Mouse (Mus musculus) hematopoietic stem cell, adult 5-6 weeks (primary cell): ENCODE data around the gene Tnfsf12. TPM values are rescaled to one million over a fixed set of nuclear protein-coding genes. Genes with fewer than 3 reads are reported as not detected.

Source experiments
- ATAC-seq, 2 experiments: fragments of 125-278 bp in 1 of 2; replicated peaks in 1 of 2; 2 replicates each; pipeline ENCODE4 v1.8.0; 2016 to 2017; ENCODE audit warnings: inconsistent platforms in 2 of 2, mild to moderate bottlenecking in 2 of 2, moderate number of reproducible peaks in 2 of 2, low read depth in 1 of 2, moderate TSS enrichment in 1 of 2; ENCODE audit not compliant: low FRiP score in 2 of 2, poor library complexity in 2 of 2, severe bottlenecking in 2 of 2, insufficient read depth in 1 of 2, low TSS enrichment in 1 of 2
- total RNA-seq: library from RNA; stranded (forward); fragments of 172-1452, 232-1000 nt; gene quantifications from 2 replicates; pipeline ENCODE4 v1.2.3, GENCODE M21; 2017

Tnfsf12 gene
- total RNA-seq, 1 experiment from 2014 or later = 3.3 TPM

DNA sequence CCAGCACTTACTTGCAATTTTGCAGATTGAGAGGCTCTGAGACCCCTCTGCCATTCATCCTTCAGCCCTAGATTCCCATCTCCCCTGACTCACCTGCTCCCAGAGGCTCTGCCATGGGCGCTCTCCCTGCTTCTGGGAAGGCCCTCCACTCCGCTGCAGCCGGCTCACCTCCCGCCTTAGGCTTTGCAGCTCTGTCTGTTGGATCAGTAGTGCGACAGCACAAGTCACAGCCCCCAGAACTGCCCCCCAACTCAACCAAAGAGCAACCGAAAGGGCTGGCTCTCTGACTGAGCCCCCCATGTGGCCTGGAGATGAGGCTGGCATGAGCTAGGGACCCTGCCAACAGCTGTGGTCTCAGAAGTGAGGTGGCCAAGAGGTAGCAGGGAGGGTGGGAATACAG, 10.7 kb downstream of the Tnfsf12 start:
- no peak for ATAC-seq

- no peak for ATAC-seq
These were observed 11.4 kb downstream of the Tnfsf12 start for GRCm38 (mm10) chr11:69684128-69684745.

GRCm38 (mm10) chr11:69683576-69683975, 12.1 kb downstream of the Tnfsf12 start:
- no peak for ATAC-seq

GRCm38 (mm10) chr11:69682840-69683533, 12.7 kb downstream of the Tnfsf12 start:
- ATAC-seq = peak; percentile 38 to 47; a peak in 2 of 4 replicates

GRCm38 (mm10) chr11:69682209-69682839, 13.3 kb downstream of the Tnfsf12 start:
- no peak for ATAC-seq

- peak; percentile 86 to 89 for ATAC-seq
These were observed 14.1 kb downstream of the Tnfsf12 start, which contains the start of gene Senp3 for GRCm38 (mm10) chr11:69681314-69682208. Senp3 (minus strand) TSS chr11:69682084.

DNA sequence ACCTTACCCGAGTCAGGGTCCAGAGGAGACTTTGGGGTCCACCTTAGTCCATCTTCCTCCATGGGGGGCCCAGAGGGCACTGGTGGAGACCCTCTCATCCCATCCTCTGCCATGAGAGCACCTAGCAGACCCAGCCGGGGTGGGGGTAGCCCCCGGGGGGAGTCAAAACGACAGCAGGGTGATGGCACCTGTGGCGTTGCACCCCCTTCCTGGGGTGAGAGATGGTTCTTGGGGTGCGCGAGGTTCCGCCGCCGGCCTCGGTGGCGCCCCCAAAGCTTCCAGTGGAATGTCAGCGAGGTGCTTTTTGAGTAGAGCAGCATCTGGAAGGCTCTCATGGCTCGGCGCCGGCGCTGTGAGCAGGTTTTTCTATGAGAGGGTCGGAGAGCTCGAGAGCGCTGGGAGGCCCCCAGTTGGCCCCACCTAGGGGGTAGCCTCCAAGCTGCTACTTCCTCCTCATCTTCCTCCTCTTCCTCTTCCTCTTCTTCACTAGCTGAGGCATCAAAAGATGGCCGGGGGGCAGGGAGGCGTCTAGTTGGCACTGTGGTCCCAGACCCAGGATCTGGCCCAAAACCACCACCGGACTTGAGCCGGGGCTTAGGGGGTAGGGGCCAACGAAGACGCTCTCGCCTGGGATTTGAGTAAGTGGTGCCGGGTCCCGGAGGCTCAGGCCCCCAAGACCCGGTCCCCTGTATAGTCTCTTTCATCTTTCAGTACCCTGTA, 15.4 kb downstream of the Tnfsf12 start:
- no peak for ATAC-seq

GRCm38 (mm10) chr11:69679144-69679543, 16.5 kb downstream of the Tnfsf12 start:
- no peak for ATAC-seq

DNA sequence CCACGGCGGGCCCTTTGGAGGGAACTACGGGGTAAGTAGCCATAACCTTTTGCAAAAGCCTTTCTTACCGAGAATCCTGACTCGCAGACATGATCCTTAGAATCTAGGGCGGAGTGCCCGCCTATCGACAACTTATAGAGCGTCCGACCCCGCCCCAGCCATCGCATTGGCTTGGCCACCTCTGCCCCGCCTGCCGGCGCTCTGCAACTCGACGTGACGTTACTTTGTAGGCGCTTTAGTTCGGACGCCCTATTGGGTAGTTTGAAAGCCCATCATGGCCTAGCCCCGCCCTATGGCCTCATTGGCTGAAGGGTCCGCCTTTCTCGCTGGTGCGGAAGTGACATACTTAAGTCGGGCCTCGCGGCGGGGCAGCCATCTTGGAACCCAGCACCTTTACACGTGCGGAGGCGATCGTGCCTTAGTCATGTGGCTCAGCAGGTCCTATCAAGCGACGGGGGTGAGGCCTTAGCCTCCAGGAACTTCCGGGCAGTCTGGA, 23.4 kb downstream of the Tnfsf12 start, which contains the start of gene Eif4a1:
TSS of gene Eif4a1 (minus strand) at position 213 of the 496 bp plus-strand sequence.
- peak; percentile 89 to 90 for ATAC-seq

- ATAC-seq = peak in 1 of 2 experiments; percentile 15; a peak in 2 of 4 replicates
These were observed 23.9 kb downstream of the Tnfsf12 start for GRCm38 (mm10) chr11:69671726-69672124.

GRCm38 (mm10) chr11:69670786-69671725, 24.6 kb downstream of the Tnfsf12 start:
- ATAC-seq = peak; percentile 54 to 65

DNA sequence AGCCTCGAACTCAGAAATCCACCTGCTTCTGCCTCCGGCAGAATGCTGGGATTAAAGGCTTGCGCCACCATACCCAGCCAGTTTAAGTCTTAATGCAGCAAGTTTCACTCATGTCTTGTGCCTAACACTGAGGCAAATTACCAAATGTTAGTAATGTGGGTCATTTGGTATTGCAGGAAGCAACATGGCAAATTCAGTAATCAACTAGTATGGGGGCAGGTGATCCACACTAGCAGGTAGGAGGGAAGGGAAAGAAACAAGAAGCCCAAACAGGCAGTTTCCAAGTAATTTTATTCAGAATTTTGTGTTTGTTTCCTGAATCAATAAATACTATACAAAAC, 29.0 kb downstream of the Tnfsf12 start:
- no peak for ATAC-seq

DNA sequence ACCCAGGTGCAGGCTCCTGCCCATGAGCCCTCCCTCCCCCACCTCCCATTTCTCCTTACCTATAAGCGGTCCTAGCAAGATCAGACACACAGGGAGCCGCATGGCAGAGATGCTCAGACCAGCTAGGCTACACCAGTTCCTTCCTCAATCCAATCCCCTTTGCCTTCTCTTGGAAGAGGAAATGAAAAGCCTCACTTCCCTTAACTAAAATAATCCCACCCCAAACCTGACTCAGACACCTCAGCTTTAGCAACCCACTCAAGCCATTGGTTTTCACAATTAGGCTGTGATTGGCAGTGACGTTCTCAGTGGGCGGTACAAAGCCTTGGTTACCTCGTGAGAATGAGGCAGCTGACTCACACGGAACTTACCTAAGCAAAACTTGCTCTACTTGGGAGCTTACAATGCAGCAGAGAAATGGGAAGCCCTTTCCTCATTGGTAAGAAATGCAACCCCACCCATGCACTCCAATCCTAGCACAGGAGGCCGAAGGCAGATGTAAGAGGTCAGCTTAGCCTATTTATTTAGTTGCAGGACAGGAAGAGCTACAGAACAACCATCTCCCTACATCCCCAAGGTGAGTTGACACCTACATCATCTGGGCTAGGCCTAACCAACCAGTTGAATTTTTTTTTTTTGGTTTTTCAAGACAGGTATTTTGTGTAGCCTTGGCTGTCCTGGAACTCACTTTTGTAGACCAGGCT, 29.5 kb downstream of the Tnfsf12 start, which contains the start of gene Cd68:
TSS of gene Cd68 (minus strand) at position 193 of the 704 bp plus-strand sequence.
- peak; percentile 2 to 55; a peak in 2 of 4 replicates for ATAC-seq

GRCm38 (mm10) chr11:69665457-69665960, 30.1 kb downstream of the Tnfsf12 start:
- no peak for ATAC-seq

GRCm38 (mm10) chr11:69664841-69665240, 30.8 kb downstream of the Tnfsf12 start:
- no peak for ATAC-seq
